Mouse (Mus musculus) intestine, embryonic 14.5 days (tissue): ENCODE results near the gene Hlcs. TPM values are rescaled to one million over a fixed set of nuclear protein-coding genes. Genes with fewer than 3 reads are reported as not detected.

Experiments used
- ATAC-seq: fragments of 200-750 bp; cut with Nextera tagmentation; replicated peaks from 2 replicates; pipeline ENCODE4 v1.8.0; 2017; ENCODE audit warnings: low read depth, moderate number of reproducible peaks, moderate TSS enrichment, moderate library complexity; ENCODE audit not compliant: low FRiP score, low TSS enrichment
- DNase-seq: peaks from one replicate; pipeline ENCODE4 v3.0.0-alpha.2; 2018; ENCODE audit warnings: low spot score
- H3K27ac ChIP-seq: fragments of 300-500 bp; sonication (generic); 2 replicates; pipeline ENCODE4 v1.5.1; 2014; ENCODE audit warnings: low read depth, mild to moderate bottlenecking, control low read depth
- H3K27me3 ChIP-seq: fragments of 300-500 bp; sonication (generic); replicated peaks from 2 replicates; pipeline ENCODE4 v1.6.1; 2014; ENCODE audit warnings: low read length, control low read depth; ENCODE audit not compliant: control insufficient read depth, insufficient read depth
- H3K36me3 ChIP-seq: fragments of 300-500 bp; sonication (generic); 2 replicates; pipeline ENCODE4 v1.6.1; 2014; ENCODE audit warnings: low read length, control low read depth; ENCODE audit not compliant: control insufficient read depth, insufficient read depth
- H3K4me1 ChIP-seq: fragments of 300-500 bp; sonication (generic); replicated peaks from 2 replicates; pipeline ENCODE4 v1.6.1; 2014; ENCODE audit warnings: low read length, control low read depth, mixed read lengths; ENCODE audit not compliant: control insufficient read depth, insufficient read depth
- H3K4me2 ChIP-seq: fragments of 300-500 bp; sonication (generic); 2 replicates; pipeline ENCODE4 v1.6.1; 2014; ENCODE audit warnings: low read length
- H3K4me3 ChIP-seq: fragments of 300-500 bp; sonication (generic); 2 replicates; pipeline ENCODE4 v1.5.1; 2014; ENCODE audit warnings: low read depth, low read length, control low read depth, mixed read lengths
- H3K9ac ChIP-seq: fragments of 300-500 bp; sonication (generic); 2 replicates; pipeline ENCODE4 v1.6.1; 2014; ENCODE audit warnings: mild to moderate bottlenecking, low read length
- H3K9me3 ChIP-seq: fragments of 300-500 bp; sonication (generic); 2 replicates; pipeline ENCODE4 v1.6.1; 2016; ENCODE audit warnings: low read length, control low read depth; ENCODE audit not compliant: control insufficient read depth
- WGBS: fragments of 180-500 bp; shearing (Covaris S2); extraction: QIAGEN DNeasy Blood & Tissue Kit; methylation state at CpG from one replicate; pipeline ENCODE4 v1.1.7; 2014; 5-methylcytosine and 5-hydroxymethylcytosine counted together
- polyA plus RNA-seq: library from polyadenylated mRNA; unstranded; fragments of >200 nt; fragmentation: Nextera tagmentation; extraction: Ambion mirVana; gene quantifications from 2 replicates; pipeline ENCODE4 v1.2.1, GENCODE M21; 2014

The Hlcs gene
- 8.9 and 10.1 TPM in 2 replicates for polyA plus RNA-seq

GRCm38 (mm10) chr16:94313229-94314030 is at the start of gene Hlcs:
Hlcs (minus strand) TSS chr16:94313571.
- Histone ChIP-seq H3K27me3 (no peaks in the 10 kb centered on the region), H3K36me3 (no peaks in the 10 kb centered on the region), H3K9me3 (no peaks in the 10 kb centered on the region), H3K4me1 (peaks cover 9% of the 10 kb centered on the region; the same call in 1 of the 2 replicates), H3K4me3 (peak within 1 kb of the TSS; percentile 68), H3K9ac (peak within 1 kb of the TSS; percentile 83), H3K4me2 (peak within 1 kb of the TSS; percentile 94), H3K27ac (peak within 1 kb of the TSS; percentile 98)
- DNase-seq (peak; percentile 98), ATAC-seq (peak; percentile 94)
- WGBS = 1% methylated on average over 64 of the region's 64 CpGs

- ATAC-seq (no peak; the same call in 1 of the 2 replicates), DNase-seq (no peak)
These were observed 49.0 kb upstream of the Hlcs start for GRCm38 (mm10) chr16:94362174-94362873.

GRCm38 (mm10) chr16:94360578-94361350 is 47.4 kb upstream of the Hlcs start:
- WGBS = 88% methylated on average over 13 of the region's 13 CpGs
- H3K9ac ChIP-seq = no peak overlapping the region
- no peak overlapping the region for H3K27ac ChIP-seq
- no peaks in the 10 kb centered on the region for H3K27me3 ChIP-seq
- H3K4me2 ChIP-seq = no peak overlapping the region
- ATAC-seq (no peak), DNase-seq (no peak)
- H3K4me1 ChIP-seq = no peaks in the 10 kb centered on the region
- H3K9me3 ChIP-seq = no peaks in the 10 kb centered on the region
- no peak overlapping the region for H3K4me3 ChIP-seq
- 0 out of 2 replicates have a peak, but pooled peaks cover 5% of the 10 kb centered on the region for H3K36me3 ChIP-seq

More at GRCm38 (mm10) chr16:94362174-94362873, 49.0 kb upstream of the Hlcs start:
- Histone ChIP-seq H3K27ac (no peak overlapping the region), H3K36me3 (0 out of 2 replicates have a peak, but pooled peaks cover 5% of the 10 kb centered on the region), H3K4me3 (no peak overlapping the region), H3K9ac (no peak overlapping the region), H3K27me3 (no peaks in the 10 kb centered on the region), H3K4me2 (no peak overlapping the region), H3K9me3 (no peaks in the 10 kb centered on the region), H3K4me1 (no peaks in the 10 kb centered on the region)
- WGBS = 48% methylated on average over 10 of the region's 10 CpGs

- no peak for ATAC-seq
- no peaks in the 10 kb centered on the region for H3K4me1 ChIP-seq
- DNase-seq = no peak
- no peaks in the 10 kb centered on the region for H3K27me3 ChIP-seq
- H3K4me2 ChIP-seq = no peak overlapping the region
- 86% methylated on average over 3 of the region's 3 CpGs for whole genome bisulfite sequencing
- H3K36me3 ChIP-seq = no peaks in the 10 kb centered on the region
- no peak overlapping the region for H3K4me3 ChIP-seq
- no peak overlapping the region for H3K9ac ChIP-seq
- H3K9me3 ChIP-seq = no peaks in the 10 kb centered on the region
- H3K27ac ChIP-seq = no peak overlapping the region
These were observed 44.7 kb upstream of the Hlcs start for GRCm38 (mm10) chr16:94358091-94358490.

- ATAC-seq = no peak
- WGBS = 57% methylated on average over 11 of the region's 11 CpGs
- Histone ChIP-seq H3K27me3 (no peaks in the 10 kb centered on the region), H3K9me3 (no peaks in the 10 kb centered on the region), H3K4me3 (no peak overlapping the region), H3K36me3 (no peaks in the 10 kb centered on the region), H3K27ac (no peak overlapping the region), H3K9ac (no peak overlapping the region), H3K4me1 (no peaks in the 10 kb centered on the region), H3K4me2 (no peak overlapping the region)
- DNase-seq = no peak
These were observed 43.6 kb upstream of the Hlcs start for GRCm38 (mm10) chr16:94356776-94357494.

- H3K36me3 ChIP-seq = no peaks in the 10 kb centered on the region
- no peaks in the 10 kb centered on the region for H3K9me3 ChIP-seq
- no peak for ATAC-seq
- WGBS = 35% methylated on average over 7 of the region's 7 CpGs
- H3K4me2 ChIP-seq = no peak overlapping the region
- H3K27me3 ChIP-seq = no peaks in the 10 kb centered on the region
- DNase-seq = no peak
- no peak overlapping the region for H3K9ac ChIP-seq
- H3K27ac ChIP-seq = no peak overlapping the region
- H3K4me1 ChIP-seq = no peaks in the 10 kb centered on the region
- H3K4me3 ChIP-seq = no peak overlapping the region
These were observed 42.7 kb upstream of the Hlcs start for GRCm38 (mm10) chr16:94356046-94356445.

- H3K4me2 ChIP-seq = no peak overlapping the region
- peak; percentile 55 for DNase-seq
These were observed 41.1 kb upstream of the Hlcs start for GRCm38 (mm10) chr16:94354450-94354849.

GRCm38 (mm10) chr16:94350287-94350677 is 36.9 kb upstream of the Hlcs start:
- no peak overlapping the region for H3K9ac ChIP-seq
- ATAC-seq (no peak), DNase-seq (no peak)
- no peak overlapping the region for H3K4me2 ChIP-seq
- no peak overlapping the region for H3K27ac ChIP-seq
- H3K36me3 ChIP-seq = no peaks in the 10 kb centered on the region
- H3K4me1 ChIP-seq = no peaks in the 10 kb centered on the region
- H3K4me3 ChIP-seq = no peak overlapping the region
- H3K9me3 ChIP-seq = no peaks in the 10 kb centered on the region
- WGBS = 47% methylated on average over 10 of the region's 10 CpGs
- no peaks in the 10 kb centered on the region for H3K27me3 ChIP-seq

More at GRCm38 (mm10) chr16:94354450-94354849, 41.1 kb upstream of the Hlcs start:
- Histone ChIP-seq H3K9me3 (no peaks in the 10 kb centered on the region), H3K4me1 (no peaks in the 10 kb centered on the region), H3K4me3 (no peak overlapping the region), H3K36me3 (no peaks in the 10 kb centered on the region), H3K9ac (no peak overlapping the region), H3K27ac (no peak overlapping the region), H3K27me3 (no peaks in the 10 kb centered on the region)
- ATAC-seq = peak; percentile 66; the same call in 1 of the 2 replicates
- 19% methylated on average over 9 of the region's 9 CpGs for WGBS
